ENCODE assay signal across 23 mouse cellular contexts in genomic region chr19:55273340-55273739, GRCm38 (mm10). TPM values are rescaled to one million over a fixed set of nuclear protein-coding genes. Genes with fewer than 3 reads are reported as not detected.
DNase-seq lines count a peak whose midpoint lies in the region; ATAC-seq and TF ChIP-seq lines count a peak whose summit lies in the region.
"Had no signal": no experiment of that assay in that cellular context is flagged by ENCODE, and none has a peak within 500 bp of the region (broad histone marks: within the 10 kb centered on the region; RNA-seq: fewer than 3 reads in every experiment).

No protein-coding gene starts in this region.

- no peak overlapping the region for H3K4me3 ChIP-seq in liver, embryonic 14.5 days (ENCODE audit: insufficient read depth in 1 of 2, low read depth in 2 of 2, low read length in 2 of 2)
- H3K4me3 ChIP-seq: embryonic facial prominence, embryonic 13.5 days; forebrain, embryonic 10.5 days; heart, embryonic 12.5 days; hindbrain, embryonic 12.5 days had no signal

- H3K27me3 ChIP-seq in liver, embryonic 14.5 days (ENCODE audit: control insufficient read depth, insufficient read depth, low read length) = no peaks in the 10 kb centered on the region
- H3K27me3 ChIP-seq: embryonic facial prominence, embryonic 13.5 days; heart, embryonic 12.5 days; hindbrain, embryonic 12.5 days had no signal

- H3K36me3 ChIP-seq in liver, embryonic 14.5 days (replicated peaks; ENCODE audit: control insufficient read depth, insufficient read depth, low read depth) = peaks cover 30% of the 10 kb centered on the region
- H3K36me3 ChIP-seq: embryonic facial prominence, embryonic 13.5 days; hindbrain, embryonic 12.5 days had no signal

- peak; percentile 50 for DNase-seq in c-Kit-positive CD71-positive TER-119-negative erythroid progenitor cells, embryonic 14.5 days (ENCODE audit: low read depth)
- DNase-seq in liver = peak; percentile 58
- DNase-seq in liver, embryonic 14.5 days (ENCODE audit: low read depth in 3 of 3, low spot score in 3 of 3) = peak in 2 of 3 experiments; percentile 55 to 58
- DNase-seq in ovary, adult 18-20 months (ENCODE audit: low spot score) = no peak
- no peak for DNase-seq in heart, postnatal 36 days
- no peak for DNase-seq in gastrocnemius, adult 18-20 months (ENCODE audit: low spot score)
- DNase-seq in ovary, postnatal 36 days (ENCODE audit: low spot score) = no peak
- DNase-seq: adrenal gland, postnatal 14 days; cerebellum, adult 18-20 months; cerebellum, adult 9-11 months; cerebellum, postnatal 36 days; gastrocnemius, postnatal 10 days; heart, postnatal 4 days had no signal

- no peaks in the 10 kb centered on the region for H3K9me3 ChIP-seq in liver, embryonic 14.5 days (ENCODE audit: control insufficient read depth, low read length)
- H3K9me3 ChIP-seq: embryonic facial prominence, embryonic 13.5 days; forebrain, embryonic 10.5 days; heart, embryonic 12.5 days; hindbrain, embryonic 12.5 days had no signal

- intact Hi-C loops in heart, postnatal 36 days (cut with DNase I) = no loop called here

- no peak overlapping the region for H3K9ac ChIP-seq in liver, embryonic 14.5 days (replicated peaks)
- H3K9ac ChIP-seq: embryonic facial prominence, embryonic 13.5 days; heart, embryonic 12.5 days; hindbrain, embryonic 12.5 days had no signal

- TF ChIP-seq EP300 in liver, embryonic 14.5 days (IDR thresholded peaks at IDR 0.05; ENCODE audit: low read depth) = peak; percentile 97

- 14% methylated on average over 6 of the region's 6 CpGs for WGBS in liver, embryonic 14.5 days (ENCODE audit: insufficient replicate concordance)

- no peak for TF ChIP-seq CTCF in liver, embryonic 14.5 days (IDR thresholded peaks at IDR 0.05; ENCODE audit: low read depth)

- ATAC-seq in liver, embryonic 14.5 days (ENCODE audit: insufficient read depth) = peak; percentile 87
- ATAC-seq in megakaryocyte progenitor cell, adult 5-6 weeks (replicated peaks; ENCODE audit: poor library complexity) = peak; percentile 74
- ATAC-seq: forebrain, embryonic 14.5 days; hindbrain, embryonic 16.5 days had no signal

- H3K27ac ChIP-seq in liver, embryonic 14.5 days = peak overlapping the region; percentile 77
- H3K27ac ChIP-seq: embryonic facial prominence, embryonic 13.5 days; forebrain, embryonic 10.5 days; hindbrain, embryonic 12.5 days had no signal

- peak overlapping the region; percentile 11; the same call in 1 of the 2 replicates for H3K4me2 ChIP-seq in liver, embryonic 14.5 days (ENCODE audit: low read depth)
- H3K4me2 ChIP-seq: embryonic facial prominence, embryonic 13.5 days; heart, embryonic 12.5 days; hindbrain, embryonic 12.5 days had no signal

- H3K4me1 ChIP-seq in liver, embryonic 14.5 days (replicated peaks; ENCODE audit: control insufficient read depth in 2 of 2, insufficient read depth in 2 of 2, low read length in 1 of 2) = peaks cover 44 to 55% of the 10 kb centered on the region in 2 experiments

RNA-seq across cellular contexts. Expression of gene Acsl5, which starts 21.6 kb away (rescaled TPM):
- 35.2 and 50.3 TPM in 2 replicates for polyA plus RNA-seq in liver, embryonic 14.5 days (2012; rRNA removed)
- 117 and 126 TPM in 2 replicates for polyA plus RNA-seq in liver, embryonic 14.5 days (2014; fragmentation: Nextera tagmentation; extraction: Ambion mirVana)
- total RNA-seq in megakaryocyte progenitor cell, adult 5-6 weeks (2015) = 115 and 141 TPM in 2 replicates
- total RNA-seq in megakaryocyte progenitor cell, adult 5-6 weeks (2017) = 114 and 115 TPM in 2 replicates
- 10 to 100 TPM; 11.8 to 12.0 TPM for total RNA-seq in heart, postnatal 36 days (2021)
- 1 to 10 TPM; 2.7 to 5.1 TPM for total RNA-seq in gastrocnemius, adult 18-20 months (2021)

RNA-seq across cellular contexts. Expression of gene Gucy2g, which starts 32.3 kb away (rescaled TPM):
- polyA plus RNA-seq in liver, embryonic 14.5 days (2012; rRNA removed) = 0.01 and 0.03 TPM in 2 replicates
- not detected in 2 replicates for polyA plus RNA-seq in liver, embryonic 14.5 days (2014; fragmentation: Nextera tagmentation; extraction: Ambion mirVana)
- total RNA-seq in megakaryocyte progenitor cell, adult 5-6 weeks (2015) = not detected in 2 replicates
- total RNA-seq in megakaryocyte progenitor cell, adult 5-6 weeks (2017) = not detected in 2 replicates
- total RNA-seq in heart, postnatal 36 days (2021) = under 1 TPM in 1 of 2 experiments, not detected in 1; 0.08 TPM
- total RNA-seq in gastrocnemius, adult 18-20 months (2021) = under 1 TPM; 0.16 to 0.21 TPM
- total RNA-seq: adrenal gland, adult 18-20 months; adrenal gland, postnatal 14 days; heart, adult 8-10 months; heart, postnatal 4 days had no signal
- polyA plus RNA-seq: forebrain, embryonic 10.5 days; heart, embryonic 16.5 days; hindbrain, embryonic 12.5 days had no signal

RNA-seq across cellular contexts. Expression of gene Zdhhc6, which starts 42.5 kb away (rescaled TPM):
- polyA plus RNA-seq in liver, embryonic 14.5 days (2012; rRNA removed) = 10.6 and 14.2 TPM in 2 replicates
- polyA plus RNA-seq in liver, embryonic 14.5 days (2014; fragmentation: Nextera tagmentation; extraction: Ambion mirVana) = 51.3 and 51.7 TPM in 2 replicates
- total RNA-seq in megakaryocyte progenitor cell, adult 5-6 weeks (2015) = 50.1 and 69.2 TPM in 2 replicates
- 58.0 and 64.9 TPM in 2 replicates for total RNA-seq in megakaryocyte progenitor cell, adult 5-6 weeks (2017)
- 10 to 100 TPM; 19.3 to 19.9 TPM for total RNA-seq in heart, postnatal 36 days (2021)
- total RNA-seq in gastrocnemius, adult 18-20 months (2021) = 10 to 100 TPM; 20.0 to 21.4 TPM

RNA-seq across cellular contexts. Expression of gene Vti1a, which starts 42.8 kb away (rescaled TPM):
- polyA plus RNA-seq in liver, embryonic 14.5 days (2012; rRNA removed) = 4.6 and 6.9 TPM in 2 replicates
- polyA plus RNA-seq in liver, embryonic 14.5 days (2014; fragmentation: Nextera tagmentation; extraction: Ambion mirVana) = 10.9 and 11.9 TPM in 2 replicates
- total RNA-seq in megakaryocyte progenitor cell, adult 5-6 weeks (2015) = 25.0 and 25.2 TPM in 2 replicates
- 34.2 and 45.6 TPM in 2 replicates for total RNA-seq in megakaryocyte progenitor cell, adult 5-6 weeks (2017)
- 10 to 100 TPM; 17.2 to 18.3 TPM for total RNA-seq in heart, postnatal 36 days (2021)
- 10 to 100 TPM; 17.3 TPM for total RNA-seq in gastrocnemius, adult 18-20 months (2021)

Comparison
In these comparisons a context has a peak if more than half of its experiments do, and no peak if none do; other contexts are left out.
1. DNase-seq: peak in c-Kit-positive CD71-positive TER-119-negative erythroid progenitor cells, embryonic 14.5 days (single experiment), liver (single experiment) and liver, embryonic 14.5 days (2 of 3); none in ovary, adult 18-20 months (single experiment), heart, postnatal 36 days (0 of 2), gastrocnemius, adult 18-20 months (single experiment) and ovary, postnatal 36 days (single experiment).
2. RNA of gene Acsl5, which starts 21.6 kb away (total RNA-seq): 114 to 141 TPM in megakaryocyte progenitor cell, adult 5-6 weeks; 11.8 to 12.0 TPM in heart, postnatal 36 days and 2.7 to 5.1 TPM in gastrocnemius, adult 18-20 months; every median in the first group is over 4 times any median in the second.